Mouse (Mus musculus) thymus, adult 2 months (tissue): ENCODE data around the gene Nrp1.

Source experiments
- CTCF ChIP-seq: fragments of 200-500 bp; IDR thresholded peaks from 2 replicates; pipeline ENCODE4 v1.5.1; 2012; ENCODE audit warnings: mild to moderate bottlenecking, control low read depth, low read length, moderate library complexity, borderline replicate concordance; ENCODE audit not compliant: control insufficient read depth, poor library complexity, insufficient read depth; ENCODE audit errors: extremely low read depth
- POLR2A ChIP-seq: fragments of 200-500 bp; IDR thresholded peaks from 2 replicates; pipeline ENCODE4 v1.6.1; 2012; ENCODE audit warnings: mild to moderate bottlenecking, low read length, control low read depth, moderate library complexity; ENCODE audit not compliant: control insufficient read depth, poor library complexity, insufficient read depth; ENCODE audit errors: extremely low read depth

GRCm38 (mm10) chr8:128478017-128478416 lies 119.6 kb downstream of the Nrp1 start:
- no peak for TF ChIP-seq POLR2A
- no peak for TF ChIP-seq CTCF
